Mouse (Mus musculus): ENCODE measurements around the gene Casz1.

Gene Casz1

GRCm38 (mm10) chr4:148797475-148798324 is 6.5 kb upstream of the Casz1 start:
- DNase-seq (ENCODE audit: low read depth, low spot score) = no peak

GRCm38 (mm10) chr4:148803031-148803430 is 1.2 kb upstream of the Casz1 start:
- no peak for DNase-seq (ENCODE audit: low read depth, low spot score)

- no peak for DNase-seq (ENCODE audit: low read depth, low spot score)
These were observed 593 bp upstream of the Casz1 start for GRCm38 (mm10) chr4:148803636-148804035.

GRCm38 (mm10) chr4:148804780-148805160 is 541 bp downstream of the Casz1 start:
- no peak for DNase-seq (ENCODE audit: low read depth, low spot score)

- DNase-seq (ENCODE audit: low read depth, low spot score) = peak; percentile 53
These were observed 1.1 kb downstream of the Casz1 start for GRCm38 (mm10) chr4:148805161-148805810.

GRCm38 (mm10) chr4:148805811-148806747 is 1.9 kb downstream of the Casz1 start:
- peak; percentile 49 for DNase-seq (ENCODE audit: low read depth, low spot score)

- DNase-seq (ENCODE audit: low read depth, low spot score) = peak; percentile 86
These were observed 2.6 kb downstream of the Casz1 start for GRCm38 (mm10) chr4:148806836-148807235.

- no peak for DNase-seq (ENCODE audit: low read depth, low spot score)
These were observed 3.2 kb downstream of the Casz1 start for GRCm38 (mm10) chr4:148807397-148807796.

- DNase-seq (ENCODE audit: low read depth, low spot score) = no peak
These were observed 4.6 kb downstream of the Casz1 start for GRCm38 (mm10) chr4:148808839-148809238.

- DNase-seq (ENCODE audit: low read depth, low spot score) = no peak
These were observed 6.5 kb downstream of the Casz1 start for GRCm38 (mm10) chr4:148810706-148811105.

- DNase-seq (ENCODE audit: low read depth, low spot score) = peak; percentile 35
These were observed 7.7 kb downstream of the Casz1 start for GRCm38 (mm10) chr4:148811940-148812339.

- DNase-seq (ENCODE audit: low read depth, low spot score) = no peak
These were observed 9.0 kb downstream of the Casz1 start for GRCm38 (mm10) chr4:148813247-148813646.

GRCm38 (mm10) chr4:148816556-148816955 is 12.3 kb downstream of the Casz1 start:
- DNase-seq (ENCODE audit: low read depth, low spot score) = peak; percentile 54

- no peak for DNase-seq (ENCODE audit: low read depth, low spot score)
These were observed 13.9 kb downstream of the Casz1 start for GRCm38 (mm10) chr4:148818161-148818560.

GRCm38 (mm10) chr4:148820171-148820570 is 15.9 kb downstream of the Casz1 start:
- DNase-seq (ENCODE audit: low read depth, low spot score) = no peak

GRCm38 (mm10) chr4:148823281-148823680 is 19.1 kb downstream of the Casz1 start:
- DNase-seq (ENCODE audit: low read depth, low spot score) = no peak

- peak; percentile 95 for DNase-seq (ENCODE audit: low read depth, low spot score)
These were observed 26.1 kb downstream of the Casz1 start for GRCm38 (mm10) chr4:148830350-148830749.

- no peak for DNase-seq (ENCODE audit: low read depth, low spot score)
These were observed 29.2 kb downstream of the Casz1 start for GRCm38 (mm10) chr4:148833245-148833990.

- DNase-seq (ENCODE audit: low read depth, low spot score) = peak; percentile 53
These were observed 32.2 kb downstream of the Casz1 start for GRCm38 (mm10) chr4:148836391-148836790.

- DNase-seq (ENCODE audit: low read depth, low spot score) = no peak
These were observed 32.8 kb downstream of the Casz1 start for GRCm38 (mm10) chr4:148837046-148837445.

GRCm38 (mm10) chr4:148837644-148838043 is 33.4 kb downstream of the Casz1 start:
- DNase-seq (ENCODE audit: low read depth, low spot score) = no peak

Measured in ZHBTc4 (cell line).